Mouse (Mus musculus): ENCODE results near the gene Slc12a1. TPM values are rescaled to one million over a fixed set of nuclear protein-coding genes. Genes with fewer than 3 reads are reported as not detected.
A peak's percentile ranks its signal among the peaks of the same experiment; 100 is the strongest.

Gene Slc12a1
- total RNA-seq, 2 experiments from 2014 or later: 0.07 to 0.16 TPM

- peak; percentile 89 to 90 for DNase-seq (ENCODE audit: extremely low spot score in 1 of 2, low spot score in 2 of 2)
- Histone ChIP-seq H3K27ac (peak within 1 kb of the TSS; percentile 76), H3K4me3 (peak within 1 kb of the TSS; percentile 80)
- TF ChIP-seq CTCF (IDR thresholded peaks at IDR 0.05): peak; percentile 23
- intact Hi-C loops (cut with DNase I): no loop called here
Observed at GRCm38 (mm10) chr2:125247108-125247961, 95.0 kb downstream of the Slc12a1 start, which contains the start of gene Dut. Dut (plus strand) TSS chr2:125247190.

GRCm38 (mm10) chr2:125247962-125248235, 95.6 kb downstream of the Slc12a1 start:
- peak overlapping the region; percentile 80 for H3K4me3 ChIP-seq
- intact Hi-C loops (cut with DNase I): no loop called here
- DNase-seq (ENCODE audit: extremely low spot score in 1 of 2, low spot score in 2 of 2): no peak
- TF ChIP-seq CTCF (IDR thresholded peaks at IDR 0.05): no peak
- H3K27ac ChIP-seq: peak overlapping the region; percentile 76

- TF ChIP-seq CTCF (IDR thresholded peaks at IDR 0.05): no peak
- intact Hi-C loops (cut with DNase I): no loop called here
- no peak overlapping the region; the same call in 1 of the 2 replicates for H3K27ac ChIP-seq
- DNase-seq (ENCODE audit: extremely low spot score in 1 of 2, low spot score in 2 of 2): no peak
- H3K4me3 ChIP-seq: peak overlapping the region; percentile 80
Observed at GRCm38 (mm10) chr2:125248256-125248655, 96.0 kb downstream of the Slc12a1 start.

- Histone ChIP-seq H3K27ac (no peak overlapping the region), H3K4me3 (no peak overlapping the region)
- no peak for DNase-seq (ENCODE audit: extremely low spot score in 1 of 2, low spot score in 2 of 2)
- intact Hi-C loops (cut with DNase I): no loop called here
- no peak for TF ChIP-seq CTCF (IDR thresholded peaks at IDR 0.05)
Observed at GRCm38 (mm10) chr2:125249339-125249738, 97.0 kb downstream of the Slc12a1 start.

- Histone ChIP-seq H3K27ac (no peak overlapping the region), H3K4me3 (no peak overlapping the region)
- intact Hi-C loops (cut with DNase I): no loop called here
- DNase-seq (ENCODE audit: extremely low spot score in 1 of 2, low spot score in 2 of 2): no peak
- peak; percentile 14; the same call in 1 of the 2 replicates for TF ChIP-seq CTCF (IDR thresholded peaks at IDR 0.05)
Observed at GRCm38 (mm10) chr2:125249874-125250273, 97.6 kb downstream of the Slc12a1 start.

GRCm38 (mm10) chr2:125251781-125252180, 99.5 kb downstream of the Slc12a1 start:
- Histone ChIP-seq H3K4me3 (no peak overlapping the region), H3K27ac (no peak overlapping the region)
- no peak for TF ChIP-seq CTCF (IDR thresholded peaks at IDR 0.05)
- intact Hi-C loops (cut with DNase I): no loop called here
- DNase-seq (ENCODE audit: extremely low spot score in 1 of 2, low spot score in 2 of 2): no peak

GRCm38 (mm10) chr2:125252275-125252674, 100.0 kb downstream of the Slc12a1 start:
- Histone ChIP-seq H3K27ac (no peak overlapping the region), H3K4me3 (no peak overlapping the region)
- DNase-seq (ENCODE audit: extremely low spot score in 1 of 2, low spot score in 2 of 2): peak in 1 of 2 experiments; percentile 50
- intact Hi-C loops (cut with DNase I): no loop called here
- TF ChIP-seq CTCF (IDR thresholded peaks at IDR 0.05): peak; percentile 63

- Histone ChIP-seq H3K4me3 (no peak overlapping the region), H3K27ac (no peak overlapping the region)
- no peak for TF ChIP-seq CTCF (IDR thresholded peaks at IDR 0.05)
- intact Hi-C loops (cut with DNase I): no loop called here
- DNase-seq (ENCODE audit: extremely low spot score in 1 of 2, low spot score in 2 of 2): no peak
Observed at GRCm38 (mm10) chr2:125253699-125254098, 101.4 kb downstream of the Slc12a1 start.

- no peak overlapping the region for H3K27ac ChIP-seq
- intact Hi-C loops (cut with DNase I): no loop called here
- no peak for DNase-seq (ENCODE audit: extremely low spot score in 1 of 2, low spot score in 2 of 2)
- TF ChIP-seq CTCF (IDR thresholded peaks at IDR 0.05): no peak
- no peak overlapping the region for H3K4me3 ChIP-seq
Observed at GRCm38 (mm10) chr2:125254630-125255029, 102.3 kb downstream of the Slc12a1 start.

- intact Hi-C loops (cut with DNase I): no loop called here
- no peak for TF ChIP-seq CTCF (IDR thresholded peaks at IDR 0.05)
- Histone ChIP-seq H3K4me3 (no peak overlapping the region), H3K27ac (no peak overlapping the region)
- DNase-seq (ENCODE audit: extremely low spot score in 1 of 2, low spot score in 2 of 2): no peak
Observed at GRCm38 (mm10) chr2:125255886-125256285, 103.6 kb downstream of the Slc12a1 start.

GRCm38 (mm10) chr2:125259230-125260120, 107.2 kb downstream of the Slc12a1 start:
- peak; percentile 71 for TF ChIP-seq CTCF (IDR thresholded peaks at IDR 0.05)
- DNase-seq (ENCODE audit: extremely low spot score in 1 of 2, low spot score in 2 of 2): no peak
- intact Hi-C loops (cut with DNase I): loop anchor here (5.0 kb wide), 2 partner anchors 58 to 473 kb away; no protein-coding TSS in a partner anchor
- no peak overlapping the region for H3K4me3 ChIP-seq
- H3K27ac ChIP-seq: no peak overlapping the region

GRCm38 (mm10) chr2:125260326-125260725, 108.0 kb downstream of the Slc12a1 start:
- intact Hi-C loops (cut with DNase I): loop anchor here (5.0 kb wide), 2 partner anchors 57 to 472 kb away; no protein-coding TSS in a partner anchor
- no peak overlapping the region for H3K4me3 ChIP-seq
- no peak for DNase-seq (ENCODE audit: extremely low spot score in 1 of 2, low spot score in 2 of 2)
- no peak for TF ChIP-seq CTCF (IDR thresholded peaks at IDR 0.05)
- no peak overlapping the region for H3K27ac ChIP-seq

All from left cerebral cortex, adult 2 months (tissue).